Mouse (Mus musculus): ENCODE results near the gene Trpv2. TPM values are rescaled to one million over a fixed set of nuclear protein-coding genes. Genes with fewer than 3 reads are reported as not detected.
A peak's percentile ranks its signal among the peaks of the same experiment; 100 is the strongest.

Gene Trpv2
- total RNA-seq, 2 experiments from 2014 or later, result 0.89 to 1.1 TPM

DNA sequence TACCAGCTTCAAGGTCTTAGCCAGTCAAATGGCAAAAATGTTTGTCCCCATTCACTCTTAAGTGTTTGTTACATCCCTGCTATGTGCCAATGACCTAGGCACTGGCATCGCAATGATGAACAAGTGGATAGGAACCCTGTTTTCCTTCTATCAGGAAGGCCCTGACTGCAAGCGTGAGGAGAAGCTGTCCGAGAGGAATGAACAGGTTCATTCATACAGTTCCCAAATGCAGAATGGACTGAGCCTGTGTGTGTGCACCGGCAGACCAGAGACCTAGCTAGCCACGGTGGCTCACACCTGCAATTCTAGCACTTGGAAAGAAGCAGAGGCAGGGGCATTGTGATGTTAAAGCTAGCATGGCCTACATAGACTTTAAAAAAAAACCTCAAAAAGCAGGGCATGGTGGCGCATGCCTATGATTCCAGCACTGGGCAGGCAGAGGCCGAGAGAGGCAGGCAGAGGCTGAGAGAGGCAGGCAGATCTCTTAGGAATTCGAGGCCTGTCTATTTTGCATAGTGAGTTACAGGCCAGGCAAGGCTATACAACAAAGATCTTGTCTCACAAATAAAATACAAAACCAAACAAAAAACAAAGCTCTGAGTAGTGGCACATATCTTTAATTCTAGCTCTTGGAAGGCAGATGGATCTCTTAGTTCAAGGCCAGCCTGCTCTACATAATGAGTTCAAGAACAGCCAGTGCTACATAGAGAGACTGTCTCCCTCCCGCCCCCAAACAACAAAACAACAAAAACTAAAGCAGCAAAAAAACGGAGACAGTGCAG, 33.1 kb downstream of the Trpv2 start:
- Histone ChIP-seq H3K4me3 (no peak overlapping the region), H3K27ac (no peak overlapping the region)
- no peak for TF ChIP-seq CTCF (IDR thresholded peaks at IDR 0.05)
- intact Hi-C loops (cut with DNase I), result no loop called here
- DNase-seq, result no peak

DNA sequence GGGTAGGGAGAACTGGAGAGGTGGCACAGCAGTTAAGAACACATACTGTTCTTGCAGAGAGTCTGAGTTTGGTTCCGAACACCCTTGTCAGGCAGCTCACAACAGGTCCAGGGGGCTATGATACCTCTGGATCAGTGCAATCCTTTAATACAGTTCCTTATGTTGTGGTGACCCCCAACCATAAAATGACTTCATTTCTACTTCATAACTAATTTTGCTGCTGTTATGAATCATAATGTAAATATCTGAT, 33.6 kb downstream of the Trpv2 start:
- no peak overlapping the region for H3K27ac ChIP-seq
- no peak overlapping the region for H3K4me3 ChIP-seq
- no peak for TF ChIP-seq CTCF (IDR thresholded peaks at IDR 0.05)
- no peak for DNase-seq
- intact Hi-C loops (cut with DNase I), result no loop called here

- TF ChIP-seq CTCF (IDR thresholded peaks at IDR 0.05), result no peak
- DNase-seq, result no peak
- Histone ChIP-seq H3K27ac (no peak overlapping the region), H3K4me3 (no peak overlapping the region)
- intact Hi-C loops (cut with DNase I), result no loop called here
These were observed 34.8 kb downstream of the Trpv2 start for GRCm38 (mm10) chr11:62608826-62609675.

DNA sequence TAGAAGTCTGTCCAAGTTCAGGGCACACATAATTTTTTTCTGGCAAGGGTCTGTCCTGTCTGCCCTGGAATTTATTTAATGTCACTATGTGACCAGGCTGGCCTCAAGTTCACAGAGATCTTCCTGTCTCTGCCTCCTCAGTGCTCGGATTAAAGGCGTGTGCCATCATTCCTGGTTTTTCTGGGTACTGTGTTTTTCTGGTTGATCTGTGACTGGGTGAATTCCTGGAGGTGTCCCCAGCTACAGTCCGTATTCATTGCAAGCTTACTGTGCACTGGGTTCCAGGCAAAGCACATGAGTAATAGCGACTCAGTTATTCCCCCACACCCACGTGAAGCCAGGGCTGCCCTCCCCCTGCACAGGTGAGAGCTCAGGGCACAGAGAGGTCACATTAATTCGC, 36.0 kb downstream of the Trpv2 start:
- TF ChIP-seq CTCF (IDR thresholded peaks at IDR 0.05), result no peak
- H3K4me3 ChIP-seq, result no peak overlapping the region
- no peak overlapping the region for H3K27ac ChIP-seq
- intact Hi-C loops (cut with DNase I), result no loop called here
- no peak for DNase-seq

- no peak for DNase-seq
These were observed 38.3 kb downstream of the Trpv2 start for GRCm38 (mm10) chr11:62612604-62613003.

DNA sequence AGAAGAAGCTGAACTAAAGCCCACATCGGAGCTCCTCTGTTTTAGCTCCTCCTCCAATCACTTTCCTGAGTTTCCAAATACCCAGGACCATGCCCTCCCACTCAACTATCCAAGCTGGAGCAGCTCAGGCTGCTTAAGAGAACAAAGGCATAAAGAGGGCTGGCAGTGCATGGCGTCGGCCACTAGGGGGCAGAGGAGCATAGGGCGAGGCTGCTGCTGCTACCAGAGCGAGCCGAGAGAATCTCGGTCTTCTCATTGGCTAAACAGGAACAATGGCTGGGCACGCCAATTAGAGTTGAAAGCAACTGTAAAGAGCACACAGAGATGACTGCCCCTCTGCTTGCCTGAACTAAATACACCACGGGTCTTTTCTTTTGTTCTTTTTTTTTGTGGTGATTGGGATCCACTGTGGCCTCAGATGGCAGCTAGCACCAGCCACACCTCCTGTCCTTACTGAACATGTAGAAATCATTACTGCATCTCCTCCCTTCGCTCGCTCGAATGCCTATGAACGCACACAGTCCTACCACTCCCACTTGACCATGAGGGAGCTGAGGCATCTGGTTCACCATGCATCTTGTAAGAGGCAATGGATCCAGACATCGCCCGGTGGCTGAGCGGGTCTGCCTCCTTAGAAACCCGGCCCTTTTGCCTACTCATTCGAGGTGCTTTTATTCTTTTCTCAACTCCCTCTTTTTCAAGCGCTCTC, 39.5 kb downstream of the Trpv2 start:
- H3K27ac ChIP-seq, result no peak overlapping the region

More at GRCm38 (mm10) chr11:62612604-62613003, 38.3 kb downstream of the Trpv2 start:
- no peak for TF ChIP-seq CTCF (IDR thresholded peaks at IDR 0.05)
- Histone ChIP-seq H3K27ac (no peak overlapping the region), H3K4me3 (no peak overlapping the region)
- intact Hi-C loops (cut with DNase I), result loop anchor here (1.0 kb wide), 2 partner anchors 37 to 63 kb away; no protein-coding TSS in a partner anchor

DNA sequence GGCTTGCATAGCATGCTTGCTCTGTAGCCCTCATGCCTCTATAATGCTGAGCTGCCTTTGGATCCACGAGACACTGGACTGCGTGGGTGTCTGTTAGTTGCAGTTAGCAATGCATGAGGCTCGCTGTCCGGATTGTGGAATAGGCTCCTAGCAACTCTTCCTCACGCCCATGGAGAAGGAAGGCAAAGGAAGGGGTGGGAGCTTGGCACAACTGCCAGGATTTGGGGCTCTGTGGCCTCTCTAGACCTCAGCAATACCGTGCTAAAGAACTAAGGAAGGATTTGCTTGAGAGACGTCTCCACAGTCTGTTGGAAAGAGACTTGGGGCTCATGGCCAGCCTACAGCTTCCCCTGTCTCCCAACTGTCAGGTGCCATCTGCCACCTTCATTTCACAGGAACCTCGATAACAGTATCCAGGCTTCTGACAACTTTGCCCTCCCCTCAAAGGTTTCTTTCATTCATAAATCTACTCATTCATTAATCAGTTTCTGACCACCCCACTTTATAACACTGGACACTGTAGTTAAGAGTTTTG, 40.7 kb downstream of the Trpv2 start:
- Histone ChIP-seq H3K4me3 (no peak overlapping the region), H3K27ac (no peak overlapping the region)
- no peak for DNase-seq
- no peak for TF ChIP-seq CTCF (IDR thresholded peaks at IDR 0.05)
- intact Hi-C loops (cut with DNase I), result no loop called here

More for the DNA sequence above, 39.5 kb downstream of the Trpv2 start:
- H3K4me3 ChIP-seq, result peak overlapping the region; percentile 47
- 0 out of 2 replicates have a peak, but pooled peaks have one; percentile 100 for TF ChIP-seq CTCF (IDR thresholded peaks at IDR 0.05)
- DNase-seq, result peak; percentile 92
- intact Hi-C loops (cut with DNase I), result loop anchor here (1.0 kb wide), 2 partner anchors 35 to 61 kb away; no protein-coding TSS in a partner anchor

- Histone ChIP-seq H3K4me3 (no peak overlapping the region), H3K27ac (no peak overlapping the region)
- TF ChIP-seq CTCF (IDR thresholded peaks at IDR 0.05), result no peak
- no peak for DNase-seq
- intact Hi-C loops (cut with DNase I), result no loop called here
These were observed 41.2 kb downstream of the Trpv2 start for GRCm38 (mm10) chr11:62615456-62615855.

DNA sequence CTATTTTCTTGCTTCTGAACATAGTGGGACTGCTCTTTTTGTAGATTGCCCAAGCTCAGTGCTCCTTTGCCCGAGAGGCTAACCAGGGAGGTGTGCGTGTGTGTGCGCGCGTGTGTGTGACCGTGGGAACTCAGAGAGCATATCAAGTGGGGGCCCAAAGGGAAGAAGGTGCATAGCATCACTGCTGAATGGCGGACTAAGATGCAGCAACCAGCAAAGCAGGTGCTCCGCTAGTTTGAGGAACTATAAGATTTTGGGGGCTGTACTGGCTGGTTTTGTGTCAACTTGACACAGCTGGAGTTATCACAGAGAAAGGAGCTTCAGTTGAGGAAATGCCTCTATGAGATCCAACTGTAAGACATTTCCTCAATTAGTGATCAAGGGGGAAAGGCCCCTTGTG, 46.8 kb downstream of the Trpv2 start:
- intact Hi-C loops (cut with DNase I), result no loop called here
- TF ChIP-seq CTCF (IDR thresholded peaks at IDR 0.05), result no peak
- DNase-seq, result no peak
- Histone ChIP-seq H3K4me3 (no peak overlapping the region), H3K27ac (no peak overlapping the region)

GRCm38 (mm10) chr11:62621586-62622283, 47.4 kb downstream of the Trpv2 start:
- Histone ChIP-seq H3K27ac (no peak overlapping the region), H3K4me3 (no peak overlapping the region)
- no peak for TF ChIP-seq CTCF (IDR thresholded peaks at IDR 0.05)
- intact Hi-C loops (cut with DNase I), result no loop called here
- no peak for DNase-seq

GRCm38 (mm10) chr11:62622850-62623249, 48.6 kb downstream of the Trpv2 start:
- intact Hi-C loops (cut with DNase I), result no loop called here

More at GRCm38 (mm10) chr11:62622850-62623249, 48.6 kb downstream of the Trpv2 start:
- no peak for DNase-seq
- H3K27ac ChIP-seq, result no peak overlapping the region
- no peak overlapping the region for H3K4me3 ChIP-seq
- no peak for TF ChIP-seq CTCF (IDR thresholded peaks at IDR 0.05)

All from gastrocnemius, adult 2 months (tissue).